Mouse (Mus musculus) embryonic facial prominence, embryonic 14.5 days (tissue): ENCODE measurements at regions not wholly inside any gene's neighbourhood (a gene's known extent, or its start where the extent isn't known, plus 50 kb on each side); places are given as distances from the start of the nearest gene placed in this dataset.

Experiments
- ATAC-seq: fragments of 200-750 bp; cut with Nextera tagmentation; 2 replicates; pipeline ENCODE4 v1.8.0; 2017; ENCODE audit warnings: low read depth, moderate number of reproducible peaks, moderate TSS enrichment
- DNase-seq: peaks from one replicate; pipeline ENCODE4 v3.0.0-alpha.2; 2015; ENCODE audit warnings: low spot score
- H3K27ac ChIP-seq: fragments of 300-500 bp; sonication (generic); replicated peaks from 2 replicates; pipeline ENCODE4 v1.5.1; 2014; ENCODE audit warnings: low read depth, mild to moderate bottlenecking, low read length, moderate library complexity
- H3K27me3 ChIP-seq: fragments of 300-500 bp; sonication (generic); replicated peaks from 2 replicates; pipeline ENCODE4 v1.6.1; 2014; ENCODE audit warnings: low read length; ENCODE audit not compliant: control insufficient read depth, insufficient read depth
- H3K36me3 ChIP-seq: fragments of 300-500 bp; sonication (generic); 2 replicates; pipeline ENCODE4 v1.6.1; 2014; ENCODE audit warnings: low read length, mixed read lengths; ENCODE audit not compliant: control insufficient read depth, insufficient read depth
- H3K4me1 ChIP-seq: fragments of 300-500 bp; sonication (generic); 2 replicates; pipeline ENCODE4 v1.6.1; 2014; ENCODE audit warnings: antibody characterized with exemption, low read length; ENCODE audit not compliant: control insufficient read depth, insufficient read depth
- H3K4me2 ChIP-seq: fragments of 300-500 bp; sonication (generic); 2 replicates; pipeline ENCODE4 v1.6.1; 2014; ENCODE audit warnings: low read depth, mild to moderate bottlenecking, low read length, moderate library complexity, mixed read lengths
- H3K4me3 ChIP-seq: fragments of 300-500 bp; sonication (generic); 2 replicates; pipeline ENCODE4 v1.5.1; 2014; ENCODE audit warnings: low read depth, mild to moderate bottlenecking, low read length
- H3K9ac ChIP-seq: fragments of 300-500 bp; sonication (generic); 2 replicates; pipeline ENCODE4 v1.6.1; 2014; ENCODE audit warnings: low read depth, mild to moderate bottlenecking, low read length, moderate library complexity, mixed read lengths
- H3K9me3 ChIP-seq: fragments of 300-500 bp; sonication (generic); 2 replicates; pipeline ENCODE4 v1.6.1; 2016; ENCODE audit warnings: low read length; ENCODE audit not compliant: control insufficient read depth
- WGBS: fragments of 180-500 bp; shearing (Covaris S2); extraction: QIAGEN DNeasy Blood & Tissue Kit; methylation state at CpG from one replicate; pipeline ENCODE4 v1.1.7; 2014; 5-methylcytosine and 5-hydroxymethylcytosine counted together

GRCm38 (mm10) chr6:93397074-93397473 lies 453.8 kb upstream of the Adamts9 start:
- no peak for ATAC-seq
- H3K9ac ChIP-seq: no peak overlapping the region
- H3K27me3 ChIP-seq: no peaks in the 10 kb centered on the region
- no peak overlapping the region for H3K4me2 ChIP-seq
- H3K4me1 ChIP-seq: peaks cover 3% of the 10 kb centered on the region; the same call in 1 of the 2 replicates
- no peaks in the 10 kb centered on the region for H3K9me3 ChIP-seq
- H3K4me3 ChIP-seq: no peak overlapping the region
- no peak for DNase-seq
- H3K36me3 ChIP-seq: no peaks in the 10 kb centered on the region
- WGBS: 33% methylated on average over 5 of the region's 5 CpGs
- no peak overlapping the region for H3K27ac ChIP-seq

GRCm38 (mm10) chr6:93395952-93396351 lies 452.7 kb upstream of the Adamts9 start:
- ATAC-seq (no peak), DNase-seq (no peak)
- no peak overlapping the region for H3K4me3 ChIP-seq
- H3K9ac ChIP-seq: no peak overlapping the region
- no peaks in the 10 kb centered on the region for H3K36me3 ChIP-seq
- H3K27ac ChIP-seq: no peak overlapping the region
- H3K27me3 ChIP-seq: no peaks in the 10 kb centered on the region
- H3K9me3 ChIP-seq: no peaks in the 10 kb centered on the region
- 75% methylated on average over 7 of the region's 7 CpGs for WGBS
- H3K4me1 ChIP-seq: peaks cover 3% of the 10 kb centered on the region; the same call in 1 of the 2 replicates
- no peak overlapping the region for H3K4me2 ChIP-seq

- H3K9me3 ChIP-seq: no peaks in the 10 kb centered on the region
- ATAC-seq: no peak
Measured at GRCm38 (mm10) chr6:93395296-93395695, 452.0 kb upstream of the Adamts9 start.

GRCm38 (mm10) chr6:93393551-93393950 lies 450.3 kb upstream of the Adamts9 start:
- ATAC-seq (no peak), DNase-seq (no peak)
- no peak overlapping the region for H3K4me2 ChIP-seq
- no peak overlapping the region for H3K9ac ChIP-seq
- no peaks in the 10 kb centered on the region for H3K27me3 ChIP-seq
- H3K4me3 ChIP-seq: no peak overlapping the region
- no peak overlapping the region for H3K27ac ChIP-seq
- H3K4me1 ChIP-seq: peaks cover 3% of the 10 kb centered on the region; the same call in 1 of the 2 replicates
- no peaks in the 10 kb centered on the region for H3K9me3 ChIP-seq
- 76% methylated on average over 5 of the region's 5 CpGs for WGBS
- H3K36me3 ChIP-seq: no peaks in the 10 kb centered on the region

More at GRCm38 (mm10) chr6:93395296-93395695, 452.0 kb upstream of the Adamts9 start:
- no peak overlapping the region for H3K9ac ChIP-seq
- peak; percentile 34 for DNase-seq
- H3K4me2 ChIP-seq: no peak overlapping the region
- no peaks in the 10 kb centered on the region for H3K27me3 ChIP-seq
- no peaks in the 10 kb centered on the region for H3K36me3 ChIP-seq
- H3K27ac ChIP-seq: no peak overlapping the region
- 42% methylated on average over 6 of the region's 6 CpGs for whole genome bisulfite sequencing
- no peak overlapping the region for H3K4me3 ChIP-seq
- H3K4me1 ChIP-seq: peaks cover 3% of the 10 kb centered on the region; the same call in 1 of the 2 replicates

GRCm38 (mm10) chr6:93392402-93392801 lies 449.1 kb upstream of the Adamts9 start:
- 71% methylated on average over 6 of the region's 6 CpGs for WGBS
- no peak overlapping the region for H3K27ac ChIP-seq
- ATAC-seq: no peak

GRCm38 (mm10) chr6:93391166-93391565 lies 447.9 kb upstream of the Adamts9 start:
- Histone ChIP-seq H3K9me3 (no peaks in the 10 kb centered on the region), H3K4me1 (peaks cover 3% of the 10 kb centered on the region; the same call in 1 of the 2 replicates), H3K4me2 (no peak overlapping the region), H3K27me3 (no peaks in the 10 kb centered on the region), H3K27ac (no peak overlapping the region), H3K4me3 (no peak overlapping the region), H3K36me3 (no peaks in the 10 kb centered on the region), H3K9ac (no peak overlapping the region)
- WGBS: 81% methylated on average over 5 of the region's 5 CpGs
- no peak for DNase-seq
- ATAC-seq: no peak

More at GRCm38 (mm10) chr6:93392402-93392801, 449.1 kb upstream of the Adamts9 start:
- H3K27me3 ChIP-seq: no peaks in the 10 kb centered on the region
- H3K4me1 ChIP-seq: peaks cover 3% of the 10 kb centered on the region; the same call in 1 of the 2 replicates
- H3K9me3 ChIP-seq: no peaks in the 10 kb centered on the region
- H3K4me3 ChIP-seq: no peak overlapping the region
- H3K9ac ChIP-seq: no peak overlapping the region
- DNase-seq: no peak
- H3K36me3 ChIP-seq: no peaks in the 10 kb centered on the region
- no peak overlapping the region for H3K4me2 ChIP-seq

GRCm38 (mm10) chr6:93371341-93371740 lies 428.0 kb upstream of the Adamts9 start:
- DNase-seq (no peak), ATAC-seq (no peak)
- no peak overlapping the region for H3K27ac ChIP-seq
- no peaks in the 10 kb centered on the region for H3K36me3 ChIP-seq
- WGBS: 79% methylated on average over 6 of the region's 6 CpGs
- no peaks in the 10 kb centered on the region for H3K9me3 ChIP-seq
- H3K4me2 ChIP-seq: no peak overlapping the region
- H3K4me1 ChIP-seq: no peaks in the 10 kb centered on the region
- H3K27me3 ChIP-seq: no peaks in the 10 kb centered on the region
- no peak overlapping the region for H3K9ac ChIP-seq
- no peak overlapping the region for H3K4me3 ChIP-seq

GRCm38 (mm10) chr6:93363846-93364245 lies 420.6 kb upstream of the Adamts9 start:
- H3K27me3 ChIP-seq: no peaks in the 10 kb centered on the region
- H3K4me3 ChIP-seq: no peak overlapping the region
- 58% methylated on average over 4 of the region's 4 CpGs for WGBS
- no peak overlapping the region for H3K4me2 ChIP-seq
- no peak for DNase-seq
- H3K27ac ChIP-seq: no peak overlapping the region
- H3K9ac ChIP-seq: no peak overlapping the region
- no peak for ATAC-seq
- H3K4me1 ChIP-seq: no peaks in the 10 kb centered on the region
- H3K9me3 ChIP-seq: no peaks in the 10 kb centered on the region
- no peaks in the 10 kb centered on the region for H3K36me3 ChIP-seq

GRCm38 (mm10) chr6:93353353-93354125 lies 410.2 kb upstream of the Adamts9 start:
- no peak overlapping the region for H3K4me3 ChIP-seq
- no peaks in the 10 kb centered on the region for H3K9me3 ChIP-seq
- H3K36me3 ChIP-seq: no peaks in the 10 kb centered on the region
- H3K4me1 ChIP-seq: no peaks in the 10 kb centered on the region
- H3K4me2 ChIP-seq: no peak overlapping the region
- DNase-seq (no peak), ATAC-seq (no peak)
- WGBS: 79% methylated on average over 12 of the region's 12 CpGs
- no peaks in the 10 kb centered on the region for H3K27me3 ChIP-seq
- no peak overlapping the region for H3K9ac ChIP-seq
- no peak overlapping the region for H3K27ac ChIP-seq
